Mouse (Mus musculus) heart, embryonic 10.5 days (tissue): ENCODE measurements at regions not wholly inside any gene's neighbourhood (a gene's known extent, or its start where the extent isn't known, plus 50 kb on each side); places are given as distances from the start of the nearest gene placed in this dataset. TPM values are rescaled to one million over a fixed set of nuclear protein-coding genes. Genes with fewer than 3 reads are reported as not detected.

Experiments
- microRNA-seq: library from miRNA; unstranded; fragments of <30 nt; microRNA quantifications from one replicate; pipeline ENCODE4, GENCODE M21; 2017

Small RNA genes in the stretch of these regions (microRNA-seq; reads per million reads assigned to microRNA genes)
- gene Gm47294: not detected
